Mouse (Mus musculus) kidney, adult 18-20 months (tissue): Measurements from ENCODE around the gene Spg7.
A peak's percentile ranks its signal among the peaks of the same experiment; 100 is the strongest.

Source experiments
- DNase-seq: peaks from one replicate; pipeline ENCODE4 v3.0.0; 2021

The Spg7 gene

GRCm38 (mm10) chr8:123136287-123136686 is 73.5 kb downstream of the Spg7 start:
- DNase-seq, result no peak

GRCm38 (mm10) chr8:123137645-123138077 is 74.9 kb downstream of the Spg7 start:
- DNase-seq, result no peak

GRCm38 (mm10) chr8:123138741-123139140 is 76.0 kb downstream of the Spg7 start:
- no peak for DNase-seq

DNA sequence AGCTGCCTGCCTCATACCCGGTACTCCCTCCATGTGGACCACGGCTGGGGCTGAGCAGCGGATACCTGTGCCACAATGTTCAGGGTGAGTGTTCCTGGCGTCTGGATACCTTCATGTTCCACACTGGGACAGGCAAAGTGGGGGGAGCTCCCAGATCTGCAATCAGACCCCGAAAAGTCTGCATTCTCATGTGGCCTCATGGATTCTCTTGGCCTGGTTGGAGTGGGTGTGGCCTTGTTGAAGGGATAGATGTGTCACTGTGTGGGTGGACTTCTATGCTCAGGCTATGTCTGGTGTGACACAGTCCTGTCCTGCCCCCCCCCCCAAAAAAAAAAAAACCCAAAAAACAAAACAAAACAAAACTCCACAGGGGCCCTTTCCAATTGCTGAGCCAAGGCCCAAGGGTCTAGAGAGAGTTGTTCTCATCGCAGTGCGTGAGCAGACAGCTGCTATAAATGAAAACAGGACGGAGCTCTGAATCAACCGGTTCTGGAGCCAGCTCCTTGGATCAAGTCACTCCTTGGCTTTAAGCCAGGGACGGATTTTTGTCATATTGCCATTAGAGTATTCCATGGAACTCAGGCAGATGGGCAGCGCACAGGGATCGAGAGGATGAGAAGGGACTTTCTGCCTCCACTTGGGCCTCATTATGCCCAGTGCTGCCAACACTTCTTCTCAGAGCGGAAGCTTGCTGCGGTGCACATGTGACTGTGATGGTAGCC is 79.2 kb downstream of the Spg7 start:
- peak; percentile 54 for DNase-seq

GRCm38 (mm10) chr8:123145279-123145678 is 82.5 kb downstream of the Spg7 start:
- peak; percentile 47 for DNase-seq

- no peak for DNase-seq
Measured at GRCm38 (mm10) chr8:123146390-123146789, 83.6 kb downstream of the Spg7 start.
